Mouse (Mus musculus) embryo, embryonic 11 days (tissue): Measurements from ENCODE around the gene Ctsc.
A peak's percentile ranks its signal among the peaks of the same experiment; 100 is the strongest.
"Not testable (repeated sequence)": the region's sequence is repeated elsewhere in the genome, so short reads cannot be mapped to it uniquely, and the experiment has no call there.

Source experiments
- DNase-seq: peaks from one replicate; pipeline ENCODE4 v3.0.0-alpha.2; 2015

Ctsc gene

GRCm38 (mm10) chr7:88277858-88278627 lies at the start of gene Ctsc:
Ctsc (plus strand) TSS chr7:88278085.
- peak; percentile 88 for DNase-seq

GRCm38 (mm10) chr7:88229051-88229450 lies 48.8 kb upstream of the Ctsc start:
- DNase-seq, result no peak

DNA sequence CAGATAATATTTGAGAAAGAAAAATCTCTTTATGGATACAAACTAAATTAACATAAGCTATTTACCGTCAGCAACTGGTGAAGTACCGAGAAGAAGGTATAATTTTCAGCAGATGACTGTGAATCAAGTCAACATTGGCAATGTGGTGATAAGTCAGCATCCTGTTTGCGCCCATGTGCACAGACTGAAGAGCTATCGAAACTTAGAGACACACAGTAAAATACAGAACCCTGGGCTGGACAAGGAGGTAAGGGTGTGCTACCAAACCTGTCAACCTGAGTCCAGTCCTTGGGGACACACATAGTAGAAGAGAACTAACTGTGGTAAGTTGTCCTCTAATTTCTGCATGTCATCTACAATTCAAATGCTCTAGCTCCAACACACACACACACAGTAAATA lies 47.8 kb upstream of the Ctsc start:
- DNase-seq, result no peak

DNA sequence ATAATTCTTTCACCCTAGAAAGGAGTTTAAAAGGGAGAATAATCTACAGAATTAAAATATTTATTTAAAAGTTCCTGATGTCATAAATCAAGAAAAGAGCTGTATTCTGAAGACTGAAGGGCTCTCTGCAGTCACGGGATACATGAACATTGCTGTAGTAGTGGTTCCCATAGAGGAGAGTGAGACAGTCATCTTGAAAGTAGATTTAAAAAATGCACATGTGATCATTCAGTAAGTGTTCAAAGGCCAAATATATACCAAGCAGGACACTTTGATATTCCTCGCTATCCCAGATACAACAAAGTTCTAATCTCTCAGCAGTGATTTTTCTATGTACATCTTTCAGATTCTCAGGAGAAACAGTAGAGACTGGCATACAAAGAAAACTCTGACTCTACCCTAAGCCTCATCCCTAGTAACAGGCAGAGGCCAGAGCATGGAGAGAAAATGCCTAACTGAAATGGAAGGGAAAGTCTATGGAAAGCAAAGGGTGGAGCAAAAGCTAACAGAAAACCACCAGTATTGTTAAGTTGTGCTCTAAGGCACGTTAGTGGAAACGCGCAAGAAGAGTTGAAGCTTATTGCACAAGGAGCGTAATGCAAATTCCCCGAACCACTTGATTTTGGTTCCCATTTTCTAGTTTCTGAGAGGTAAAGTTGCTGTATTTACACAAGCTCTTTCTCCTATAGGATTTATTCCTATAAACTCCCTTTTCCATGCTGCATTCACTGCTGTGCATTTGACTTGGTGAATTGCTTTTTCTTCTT lies 46.9 kb upstream of the Ctsc start:
- no peak for DNase-seq

- no peak for DNase-seq
Observed at GRCm38 (mm10) chr7:88243059-88243458, 34.8 kb upstream of the Ctsc start.

GRCm38 (mm10) chr7:88244462-88244861 lies 33.4 kb upstream of the Ctsc start:
- no peak for DNase-seq

GRCm38 (mm10) chr7:88250380-88250779 lies 27.5 kb upstream of the Ctsc start:
- DNase-seq, result not testable (repeated sequence)

GRCm38 (mm10) chr7:88251535-88251934 lies 26.4 kb upstream of the Ctsc start:
- no peak for DNase-seq

- DNase-seq, result no peak
Observed at GRCm38 (mm10) chr7:88252129-88252528, 25.8 kb upstream of the Ctsc start.

DNA sequence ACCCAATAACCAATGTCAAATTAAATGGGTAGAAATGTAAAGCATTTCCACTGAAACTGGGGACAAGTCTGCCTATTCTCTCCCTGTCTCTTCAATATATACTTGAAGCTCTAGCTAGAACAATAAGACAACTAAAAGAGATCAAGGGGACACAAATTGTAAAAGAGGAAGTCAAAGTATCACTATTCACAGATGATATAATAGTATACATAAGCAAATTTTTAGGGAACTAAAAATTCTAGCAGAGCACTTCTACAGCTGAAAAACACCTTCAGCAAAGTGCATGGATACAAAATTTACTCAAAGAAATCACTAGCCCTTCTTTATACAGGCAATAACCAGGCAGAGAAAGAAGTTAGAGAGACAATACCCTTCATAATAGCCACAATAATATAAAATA lies 23.0 kb upstream of the Ctsc start:
- DNase-seq, result no peak

- DNase-seq, result no peak
Observed at GRCm38 (mm10) chr7:88259155-88259925, 18.5 kb upstream of the Ctsc start.

DNA sequence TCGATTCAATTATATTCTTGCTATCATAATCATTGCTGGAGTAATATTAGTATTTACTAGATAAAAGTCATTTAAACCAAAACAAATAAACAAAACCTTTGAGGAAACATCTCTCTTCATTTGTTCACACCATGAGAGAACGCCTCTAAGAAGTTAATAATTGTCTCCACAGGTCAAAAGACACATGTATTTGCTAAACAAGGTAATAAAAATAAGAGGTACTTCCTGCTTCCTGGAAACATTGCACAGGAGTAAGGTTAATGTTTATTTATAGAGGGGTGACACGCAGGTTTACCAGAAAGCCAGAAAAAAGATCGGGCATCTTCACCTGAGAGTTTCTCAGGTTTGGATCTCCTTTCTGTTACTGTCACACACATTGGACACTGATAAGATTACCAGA lies 16.1 kb upstream of the Ctsc start:
- no peak for DNase-seq

DNA sequence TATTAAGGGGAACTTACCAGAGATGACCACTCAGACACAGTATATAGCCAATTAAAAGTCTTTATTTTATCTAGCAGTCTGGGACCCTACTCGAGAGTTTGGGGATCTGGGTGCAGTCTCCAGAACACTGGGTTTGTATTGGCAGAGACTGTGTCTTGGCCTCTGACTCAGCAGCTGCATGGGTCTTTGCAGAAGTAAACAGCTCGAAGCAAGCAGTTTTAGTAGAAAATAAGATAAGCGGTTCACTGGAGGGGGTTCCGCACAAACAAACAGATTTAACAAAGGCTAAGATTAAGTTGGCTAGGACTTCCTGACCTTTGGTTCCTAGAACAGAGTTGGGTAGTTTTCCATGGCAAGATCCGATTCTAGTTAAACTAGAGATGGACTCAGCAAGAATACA lies 13.0 kb upstream of the Ctsc start:
- no peak for DNase-seq

DNA sequence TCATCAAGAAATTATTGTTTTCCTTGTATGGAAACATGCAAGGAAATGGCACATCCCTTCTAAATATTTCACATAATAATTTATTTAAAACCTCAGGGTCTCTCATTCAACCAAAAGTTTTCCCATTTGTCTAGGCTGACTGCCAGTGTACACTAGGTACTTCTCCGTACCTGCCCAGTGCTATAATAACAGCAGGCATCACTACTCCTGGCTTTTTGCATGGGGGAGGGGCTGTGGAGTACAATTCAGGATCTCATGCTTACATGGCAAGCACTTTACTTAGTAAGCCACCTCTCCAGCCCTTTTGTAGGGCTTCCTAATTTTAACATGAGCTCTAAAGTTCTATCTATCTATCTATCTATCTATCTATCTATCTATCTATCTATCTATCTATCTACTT lies 8.0 kb upstream of the Ctsc start:
- no peak for DNase-seq

DNA sequence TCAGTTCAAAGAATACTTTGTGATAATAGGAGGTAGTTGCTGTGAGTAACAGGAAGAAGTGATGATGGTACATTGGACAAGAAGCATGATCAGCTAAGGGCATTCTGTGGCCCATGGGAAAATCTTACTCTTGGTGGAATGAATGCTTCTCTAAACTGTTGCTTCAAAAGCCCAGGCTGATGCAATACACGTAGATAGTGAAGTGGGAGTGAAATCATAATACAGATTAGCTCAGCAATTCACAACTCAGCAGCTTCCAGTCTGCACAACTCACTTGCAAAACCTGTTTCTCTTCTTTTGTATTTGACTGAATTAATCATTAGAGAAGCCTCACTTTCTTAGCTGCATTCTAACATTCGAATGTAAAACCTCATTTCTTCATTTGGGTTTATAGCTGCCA lies 6.4 kb upstream of the Ctsc start:
- DNase-seq, result no peak

- no peak for DNase-seq
Observed at GRCm38 (mm10) chr7:88276914-88277765, 745 bp upstream of the Ctsc start.

DNA sequence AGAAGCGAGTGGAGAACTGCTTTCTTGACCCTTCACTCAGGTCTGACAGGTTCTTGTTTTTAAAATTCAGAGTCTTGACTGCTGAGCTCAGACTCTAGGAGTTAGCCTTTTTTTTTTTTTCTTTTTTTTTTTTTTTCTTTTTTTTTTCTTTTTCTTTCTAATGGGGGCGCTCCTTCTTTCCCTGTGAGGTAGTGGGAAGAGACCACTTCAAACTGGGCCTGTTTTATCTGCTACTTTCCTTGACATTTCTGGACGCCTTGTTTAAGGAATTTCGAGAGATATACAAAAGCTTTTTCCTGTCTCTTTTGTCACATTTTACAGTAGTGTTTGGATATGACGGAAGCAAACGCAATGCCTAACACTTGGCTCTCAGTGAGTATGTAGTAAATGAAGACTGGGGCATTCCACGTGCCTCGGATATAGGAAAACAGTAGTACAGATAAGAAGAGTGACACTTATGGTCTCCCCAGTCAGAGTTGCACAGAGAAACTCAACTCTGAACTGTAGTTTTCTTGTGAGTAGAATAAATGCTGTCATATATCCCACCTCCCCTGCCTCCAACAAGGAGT lies 827 bp downstream of the Ctsc start:
- DNase-seq, result no peak

DNA sequence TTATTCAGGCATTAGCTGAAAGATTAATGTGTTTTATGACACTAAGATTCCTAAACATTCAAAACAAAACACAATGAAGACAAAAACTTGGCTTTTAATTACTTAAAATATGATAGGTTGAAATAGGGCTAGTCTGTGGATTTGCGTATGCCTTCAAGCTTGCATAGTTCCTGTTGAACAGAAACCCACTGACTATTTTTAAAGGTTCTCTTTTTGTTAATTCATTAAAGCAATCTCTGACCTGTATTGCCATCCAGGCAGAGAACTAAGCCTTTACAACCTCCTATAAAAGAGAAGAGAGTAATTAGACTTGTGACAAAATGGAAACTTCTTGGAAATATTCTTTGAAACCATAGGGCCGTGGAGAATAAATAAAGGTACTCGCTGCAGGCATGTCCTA lies 7.4 kb downstream of the Ctsc start:
- DNase-seq, result no peak

- DNase-seq, result no peak
Observed at GRCm38 (mm10) chr7:88291036-88291435, 13.2 kb downstream of the Ctsc start.

- DNase-seq, result no peak
Observed at GRCm38 (mm10) chr7:88292044-88292443, 14.2 kb downstream of the Ctsc start.

DNA sequence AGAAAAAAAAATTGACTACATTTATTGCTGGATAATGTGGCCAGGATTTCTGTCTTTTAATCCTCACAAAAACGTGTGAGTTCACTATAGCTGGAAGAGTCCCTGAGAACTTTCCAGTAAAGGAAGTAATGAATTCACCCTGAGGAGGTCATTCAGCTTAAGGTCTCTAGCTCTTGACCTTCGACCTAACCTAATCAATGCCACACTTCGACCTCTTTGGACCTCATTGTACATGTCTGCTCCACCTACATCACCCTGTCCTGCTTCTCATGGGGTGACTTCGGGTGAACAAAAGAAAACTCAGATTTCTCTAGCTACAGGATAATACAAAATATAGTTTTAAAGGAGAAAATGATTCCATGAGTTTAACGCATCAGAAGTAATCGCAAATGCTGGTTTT lies 16.0 kb downstream of the Ctsc start:
- DNase-seq, result no peak

- no peak for DNase-seq
Observed at GRCm38 (mm10) chr7:88295989-88296388, 18.1 kb downstream of the Ctsc start.
